Comparison of ENCODE assay signal across 15 mouse cellular contexts in the genomic region with DNA sequence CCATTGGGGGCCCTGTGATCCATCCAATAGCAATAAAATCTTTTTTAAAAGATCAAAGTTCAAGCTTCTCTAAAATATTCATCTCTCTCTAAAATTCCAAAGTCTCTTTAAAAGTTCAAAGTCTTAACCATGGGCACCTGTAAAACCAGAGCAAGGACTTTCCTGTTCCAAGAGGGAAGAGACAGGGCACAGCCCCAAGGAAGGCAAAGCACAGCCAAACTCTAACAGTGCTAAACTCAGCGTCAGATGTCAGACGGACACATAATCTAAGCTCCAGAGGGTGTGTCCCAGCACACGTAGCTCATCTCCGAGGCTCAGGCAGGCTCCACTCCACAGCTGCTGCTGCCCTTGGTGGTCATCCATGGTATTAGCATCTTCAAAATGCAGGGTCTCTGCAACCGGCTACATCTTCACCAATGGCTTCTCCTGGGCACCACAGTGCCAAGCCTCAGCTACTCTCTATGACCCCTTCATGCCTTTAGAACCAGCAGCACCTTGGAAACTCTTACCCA. TPM values are rescaled to one million over a fixed set of nuclear protein-coding genes. Genes with fewer than 3 reads are reported as not detected.
"Had no signal": no experiment of that assay in that cellular context is flagged by ENCODE, and none has a peak within 500 bp of the region (broad histone marks: within the 10 kb centered on the region; RNA-seq: fewer than 3 reads in every experiment).

No protein-coding gene starts in this region.

- H3K27me3 ChIP-seq: midbrain, embryonic 15.5 days; neural tube, embryonic 13.5 days had no signal

- H3K4me2 ChIP-seq: kidney, embryonic 15.5 days; limb, embryonic 13.5 days; midbrain, embryonic 15.5 days; neural tube, embryonic 13.5 days had no signal

- DNase-seq: left cerebral cortex, postnatal 4 days; lung, adult 2 months; lung, postnatal 14 days; right cerebral cortex, adult 18-20 months; right cerebral cortex, postnatal 25 days; thymus, postnatal 36 days had no signal

- H3K9me3 ChIP-seq: kidney, embryonic 15.5 days; midbrain, embryonic 15.5 days had no signal

- H3K36me3 ChIP-seq: kidney, embryonic 15.5 days; limb, embryonic 13.5 days; midbrain, embryonic 10.5 days; midbrain, embryonic 15.5 days; neural tube, embryonic 13.5 days had no signal

- H3K4me1 ChIP-seq: limb, embryonic 13.5 days; midbrain, embryonic 15.5 days; neural tube, embryonic 13.5 days had no signal

- H3K4me3 ChIP-seq: kidney, embryonic 15.5 days; limb, embryonic 13.5 days; midbrain, embryonic 10.5 days; midbrain, embryonic 15.5 days; neural tube, embryonic 13.5 days had no signal

- H3K27ac ChIP-seq: kidney, embryonic 15.5 days; limb, embryonic 13.5 days; liver, embryonic 14.5 days; midbrain, embryonic 10.5 days; midbrain, embryonic 15.5 days; neural tube, embryonic 13.5 days had no signal

- H3K9ac ChIP-seq: kidney, embryonic 15.5 days; limb, embryonic 13.5 days; liver, embryonic 14.5 days; midbrain, embryonic 15.5 days; neural tube, embryonic 13.5 days had no signal

- ATAC-seq: midbrain, embryonic 15.5 days had no signal

RNA-seq across cellular contexts. Expression of gene Napsa, which starts 4.2 kb away (rescaled TPM):
- total RNA-seq: layer of hippocampus, adult 18-20 months had no signal

RNA-seq across cellular contexts. Expression of gene Kcnc3, which starts 14.1 kb away (rescaled TPM):
- polyA plus RNA-seq: thymus, postnatal 0 days had no signal

RNA-seq across cellular contexts. Expression of gene Spib, which starts 44.5 kb away (rescaled TPM):
- total RNA-seq: layer of hippocampus, adult 18-20 months; layer of hippocampus, postnatal 14 days had no signal
- polyA plus RNA-seq: midbrain, embryonic 10.5 days had no signal
